ENCODE assay signal across 7 mouse cellular contexts in genomic region chr2:167628872-167629271, GRCm38 (mm10). TPM values are rescaled to one million over a fixed set of nuclear protein-coding genes. Genes with fewer than 3 reads are reported as not detected.
A peak's percentile ranks its signal among the peaks of the same experiment; 100 is the strongest.
DNase-seq lines count a peak whose midpoint lies in the region; ATAC-seq lines count a peak whose summit lies in the region.

No protein-coding gene starts in this region.

- no peaks in the 10 kb centered on the region for H3K9me3 ChIP-seq in kidney, embryonic 15.5 days (replicated peaks)

- 46% methylated on average over 4 of the region's 4 CpGs for WGBS in kidney, embryonic 15.5 days

- no peak overlapping the region for H3K4me3 ChIP-seq in kidney, embryonic 15.5 days (replicated peaks)

- H3K36me3 ChIP-seq in kidney, embryonic 15.5 days = peaks cover 24% of the 10 kb centered on the region

- H3K4me2 ChIP-seq in kidney, embryonic 15.5 days = no peak overlapping the region

- peak; percentile 52 for DNase-seq in retina, postnatal 1 day
- DNase-seq in retina, embryonic 14.5 days (ENCODE audit: low spot score) = no peak
- peak; percentile 72 to 77 for DNase-seq in lung, postnatal 4 days
- DNase-seq in T-cell, adult 2 months (ENCODE audit: low spot score) = no peak
- no peak for DNase-seq in ovary, postnatal 14 days (ENCODE audit: low spot score)

- H3K27me3 ChIP-seq in kidney, embryonic 15.5 days = no peaks in the 10 kb centered on the region

- H3K9ac ChIP-seq in kidney, embryonic 15.5 days = no peak overlapping the region

- 0 out of 2 replicates have a peak overlapping the region, but pooled peaks have one; percentile 9 for H3K27ac ChIP-seq in kidney, embryonic 15.5 days

- H3K4me1 ChIP-seq in kidney, embryonic 15.5 days = peaks cover 68% of the 10 kb centered on the region

- ATAC-seq in erythroblast, adult 5-6 weeks (replicated peaks; ENCODE audit: low FRiP score, poor library complexity, severe bottlenecking) = peak; percentile 68
- peak; percentile 31 for ATAC-seq in kidney, embryonic 15.5 days (replicated peaks; ENCODE audit: low FRiP score)

RNA-seq across cellular contexts. Expression of gene Ube2v1, which starts 3.0 kb away (rescaled TPM):
- total RNA-seq in erythroblast, adult 5-6 weeks (2015; ENCODE audit: low replicate concordance) = 134 and 176 TPM in 2 replicates
- total RNA-seq in erythroblast, adult 5-6 weeks (2017; ENCODE audit: low replicate concordance) = 150 and 202 TPM in 2 replicates
- polyA plus RNA-seq in kidney, embryonic 15.5 days (2015; fragmentation: Nextera tagmentation; extraction: Ambion mirVana) = 284 and 313 TPM in 2 replicates

RNA-seq across cellular contexts. Expression of gene Gm20431, which starts 32.4 kb away (rescaled TPM):
- total RNA-seq in erythroblast, adult 5-6 weeks (2015; ENCODE audit: low replicate concordance) = not detected in 2 replicates
- total RNA-seq in erythroblast, adult 5-6 weeks (2017; ENCODE audit: low replicate concordance) = not detected in 2 replicates
- polyA plus RNA-seq in kidney, embryonic 15.5 days (2015; fragmentation: Nextera tagmentation; extraction: Ambion mirVana) = 12.1 and 12.8 TPM in 2 replicates

RNA-seq across cellular contexts. Expression of gene Cebpb, which starts 59.8 kb away (rescaled TPM):
- total RNA-seq in erythroblast, adult 5-6 weeks (2015; ENCODE audit: low replicate concordance) = 8.8 and 9.0 TPM in 2 replicates
- 7.3 and 14.8 TPM in 2 replicates for total RNA-seq in erythroblast, adult 5-6 weeks (2017; ENCODE audit: low replicate concordance)
- 5.1 and 5.7 TPM in 2 replicates for polyA plus RNA-seq in kidney, embryonic 15.5 days (2015; fragmentation: Nextera tagmentation; extraction: Ambion mirVana)

Comparison
In these comparisons a context has a peak if more than half of its experiments do, and no peak if none do; other contexts are left out.
1. DNase-seq: peak in retina, postnatal 1 day (single experiment) and lung, postnatal 4 days (2 of 2); none in retina, embryonic 14.5 days (single experiment), T-cell, adult 2 months (single experiment) and ovary, postnatal 14 days (single experiment).